Mouse (Mus musculus): Measurements from ENCODE around the gene Fam174b.

Gene Fam174b

DNA sequence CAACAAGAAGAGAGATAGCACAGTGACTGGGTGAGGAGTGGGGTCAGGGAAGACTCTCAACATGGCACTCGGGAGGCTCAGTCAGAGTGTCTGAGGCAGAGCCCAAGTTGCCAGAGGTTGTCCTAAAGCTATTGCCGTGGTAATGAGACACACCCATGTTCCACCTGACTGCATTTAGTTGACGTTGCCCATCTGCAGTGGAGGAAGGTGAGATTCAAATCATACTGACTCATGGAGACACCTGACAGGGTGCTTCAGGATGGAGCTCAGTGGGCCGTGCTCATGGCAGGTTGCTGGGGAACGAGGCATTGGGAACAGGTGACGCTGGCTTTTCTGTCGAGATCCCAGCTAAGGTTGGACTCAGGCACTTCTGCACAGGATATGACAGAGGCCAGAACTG lies 9.9 kb downstream of the Fam174b start:
- no peak for DNase-seq

GRCm38 (mm10) chr7:73753598-73753997 lies 13.5 kb downstream of the Fam174b start:
- DNase-seq, result no peak

DNA sequence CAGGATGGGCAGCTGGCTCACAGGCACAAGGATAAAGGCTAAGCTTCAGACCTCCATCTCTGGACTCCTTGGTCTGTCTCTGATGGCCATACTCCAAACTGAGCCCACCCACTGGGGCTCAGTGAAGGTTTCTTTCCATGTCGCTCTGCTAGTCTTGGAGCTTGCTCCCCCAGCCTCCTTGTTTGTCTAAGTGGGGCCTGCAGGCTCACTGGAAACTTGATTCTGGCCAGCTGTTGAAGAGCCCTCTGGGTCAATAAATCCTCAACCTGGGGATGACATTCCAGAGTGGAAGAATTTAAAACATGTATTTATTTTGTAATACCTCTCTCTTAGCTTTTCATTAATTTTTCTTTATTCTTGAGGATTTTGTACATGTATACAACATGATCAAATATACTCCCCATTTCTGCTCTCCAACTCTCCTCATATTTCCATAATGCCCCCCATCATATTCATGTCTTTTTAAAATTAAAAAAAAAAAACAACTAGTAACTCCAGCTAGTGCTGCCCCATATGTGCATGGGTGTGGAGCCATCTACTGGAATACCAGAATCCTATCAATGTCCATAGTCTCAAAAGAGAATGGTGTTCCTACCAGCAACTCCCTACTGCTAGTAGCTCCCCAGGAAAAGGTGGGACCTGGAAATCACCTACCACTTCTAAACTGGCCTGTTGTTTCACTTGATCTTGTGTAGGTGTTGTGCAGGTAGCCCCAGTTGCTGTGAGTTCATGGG lies 15.4 kb downstream of the Fam174b start:
- DNase-seq, result no peak

GRCm38 (mm10) chr7:73761691-73762189 lies 21.6 kb downstream of the Fam174b start:
- DNase-seq, result no peak

GRCm38 (mm10) chr7:73764679-73765078 lies 24.6 kb downstream of the Fam174b start:
- DNase-seq, result no peak

- no peak for DNase-seq
These were observed 25.2 kb downstream of the Fam174b start for GRCm38 (mm10) chr7:73765186-73765903.

DNA sequence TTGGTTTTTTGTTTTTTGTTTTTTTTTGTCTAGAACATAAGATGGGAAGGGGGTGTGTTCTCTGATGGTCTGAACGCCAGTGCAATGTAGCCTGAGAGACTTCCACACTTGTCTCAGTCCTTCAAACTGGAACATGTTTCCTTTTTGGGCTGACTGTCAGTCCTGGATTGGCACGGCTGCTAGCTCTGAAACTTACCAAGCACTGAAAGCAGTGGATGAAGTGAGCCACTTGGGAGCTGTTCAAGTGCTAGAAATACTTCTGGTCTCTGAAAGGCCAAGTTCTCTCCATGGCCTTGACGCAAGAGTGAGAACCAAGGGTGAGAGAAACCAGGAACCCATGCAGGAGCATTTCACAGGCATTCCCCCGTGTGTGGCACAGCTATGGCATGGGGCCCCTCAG lies 29.1 kb downstream of the Fam174b start:
- no peak for DNase-seq

- DNase-seq, result no peak
These were observed 31.5 kb downstream of the Fam174b start for GRCm38 (mm10) chr7:73771384-73772274.

DNA sequence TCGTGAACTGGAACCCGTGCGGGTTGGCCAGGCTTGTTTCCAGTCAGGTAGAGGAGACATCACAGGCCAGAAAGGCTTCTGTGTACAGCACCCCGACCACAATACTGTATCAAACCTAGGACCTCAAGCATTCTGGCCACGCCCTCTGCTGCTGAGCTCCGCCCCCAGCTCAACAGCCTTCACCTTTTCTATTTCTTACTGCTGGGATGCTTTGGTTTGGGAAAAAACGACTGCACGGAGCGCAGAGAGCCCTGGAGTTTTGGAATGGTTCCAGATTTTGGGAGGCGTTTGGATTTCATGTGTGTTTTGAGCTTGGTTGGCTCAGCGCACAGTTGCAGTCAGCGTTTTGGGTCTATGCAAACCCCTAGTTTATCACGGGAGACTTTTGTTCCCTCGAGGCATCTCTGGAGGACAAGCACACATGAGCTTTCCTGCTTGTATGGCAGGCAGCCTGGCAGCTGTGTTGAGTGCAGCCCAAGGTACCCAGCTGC lies 32.2 kb downstream of the Fam174b start:
- no peak for DNase-seq

GRCm38 (mm10) chr7:73774781-73775180 lies 34.7 kb downstream of the Fam174b start:
- no peak for DNase-seq

- DNase-seq, result no peak
These were observed 37.7 kb downstream of the Fam174b start for GRCm38 (mm10) chr7:73777777-73778176.

DNA sequence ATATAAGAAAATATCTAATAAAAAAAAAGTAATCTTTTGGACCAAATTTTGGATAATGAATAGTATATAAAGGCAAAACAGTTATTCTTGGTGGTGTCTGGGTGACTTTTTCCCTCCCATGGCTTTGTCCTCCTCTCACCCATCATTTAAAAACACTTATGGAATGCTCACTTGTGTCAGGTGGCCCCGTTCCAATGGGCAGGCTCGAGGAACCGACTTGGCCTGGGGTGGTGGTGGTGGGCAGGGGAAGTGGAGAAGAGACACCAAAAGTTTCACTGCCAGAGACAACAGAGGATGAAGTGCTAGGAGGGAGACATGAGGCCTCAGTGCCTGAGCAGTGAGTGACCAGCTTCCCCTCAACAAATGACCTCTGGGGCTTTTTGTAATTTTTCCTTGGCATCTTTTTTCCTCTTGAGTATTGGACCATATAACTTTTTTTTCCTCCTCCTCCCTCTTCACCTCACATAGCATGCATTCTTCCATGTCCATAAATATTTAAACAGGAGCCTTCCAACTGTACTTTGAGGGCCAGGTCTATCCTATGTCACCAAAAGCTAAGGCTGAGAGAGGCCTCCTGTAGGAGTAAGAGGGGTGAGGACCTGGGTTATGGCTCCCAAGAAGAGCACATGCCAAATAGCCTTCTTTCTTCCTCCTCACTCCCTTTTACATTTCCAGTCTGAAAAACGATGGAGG lies 44.8 kb downstream of the Fam174b start:
- no peak for DNase-seq

DNA sequence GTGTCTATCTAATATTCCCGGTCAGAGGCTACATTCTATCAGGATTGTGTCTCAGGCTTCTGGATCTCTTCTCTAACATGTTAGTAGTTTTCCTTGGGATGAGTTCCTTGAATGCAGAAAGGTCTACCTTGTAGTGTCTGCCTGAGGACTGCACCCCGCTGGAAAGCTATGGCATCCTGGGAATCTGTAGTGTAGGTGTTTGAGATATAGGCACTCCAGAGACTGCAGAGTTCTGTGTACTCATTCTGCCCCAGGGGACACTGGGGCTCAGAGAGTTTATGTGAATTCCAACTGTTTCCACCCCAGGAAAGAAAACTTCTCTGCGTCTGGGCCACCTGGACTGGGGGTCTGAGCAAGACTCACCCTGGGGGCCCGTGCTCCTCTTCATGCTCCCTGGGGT lies 45.7 kb downstream of the Fam174b start:
- DNase-seq, result no peak

DNA sequence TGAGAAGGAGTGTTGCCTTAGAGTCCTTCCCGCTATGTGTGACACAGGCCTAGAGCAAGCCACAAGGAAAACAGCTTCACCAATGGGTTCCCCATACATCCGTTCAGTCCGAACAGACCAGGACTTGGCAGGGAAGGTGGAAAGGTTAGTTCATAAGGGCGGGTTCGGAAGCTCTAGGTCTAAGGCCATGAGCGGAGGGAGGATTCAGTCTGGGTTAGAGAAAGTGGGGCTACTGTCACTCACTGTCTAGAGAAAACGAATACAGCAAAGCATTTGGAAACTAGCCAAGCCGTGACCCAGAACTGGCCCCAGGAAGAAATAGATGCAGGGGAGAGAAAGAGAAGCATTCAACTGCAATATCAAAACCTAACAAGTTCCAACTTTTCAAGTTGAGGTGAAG lies 47.4 kb downstream of the Fam174b start:
- DNase-seq, result no peak

DNA sequence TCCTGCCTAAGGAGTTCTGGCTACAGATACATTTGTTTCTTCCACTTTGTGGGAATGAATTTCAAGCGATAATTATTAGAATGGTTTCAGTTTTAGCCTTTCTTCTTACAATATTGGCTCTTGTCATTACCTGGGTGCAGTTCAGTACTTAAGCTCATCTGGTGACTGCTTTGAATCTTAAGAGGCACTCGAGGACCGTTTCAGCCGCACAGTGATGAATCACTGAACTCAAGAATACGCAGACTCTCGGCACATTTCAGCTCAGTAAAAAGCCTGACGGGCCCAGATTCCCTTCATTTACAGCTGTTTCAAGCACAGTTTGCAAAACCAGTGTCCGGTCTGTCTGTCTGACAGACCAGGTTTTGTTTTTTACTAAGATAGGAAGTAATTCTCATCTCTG lies 51.0 kb downstream of the Fam174b start:
- no peak for DNase-seq

DNA sequence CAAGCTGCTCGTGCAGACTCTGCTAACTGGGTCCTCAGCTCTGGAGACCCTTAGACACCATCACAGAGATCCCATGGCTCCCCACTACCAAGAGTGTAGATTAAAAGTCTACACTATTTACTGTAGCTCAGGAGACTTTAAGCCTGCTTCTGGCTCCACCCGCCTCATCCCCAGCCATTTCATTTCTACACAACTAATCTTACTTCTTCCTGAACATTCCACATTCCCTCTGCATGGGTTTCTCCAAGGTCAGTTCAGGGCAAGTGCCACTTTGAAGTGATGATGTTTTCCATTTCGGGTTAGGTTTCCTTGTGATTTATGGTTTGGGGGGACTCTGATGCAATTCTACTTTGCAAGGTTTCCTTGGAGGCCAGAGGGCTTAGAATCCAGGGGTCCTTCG lies 52.1 kb downstream of the Fam174b start:
- DNase-seq, result no peak

DNA sequence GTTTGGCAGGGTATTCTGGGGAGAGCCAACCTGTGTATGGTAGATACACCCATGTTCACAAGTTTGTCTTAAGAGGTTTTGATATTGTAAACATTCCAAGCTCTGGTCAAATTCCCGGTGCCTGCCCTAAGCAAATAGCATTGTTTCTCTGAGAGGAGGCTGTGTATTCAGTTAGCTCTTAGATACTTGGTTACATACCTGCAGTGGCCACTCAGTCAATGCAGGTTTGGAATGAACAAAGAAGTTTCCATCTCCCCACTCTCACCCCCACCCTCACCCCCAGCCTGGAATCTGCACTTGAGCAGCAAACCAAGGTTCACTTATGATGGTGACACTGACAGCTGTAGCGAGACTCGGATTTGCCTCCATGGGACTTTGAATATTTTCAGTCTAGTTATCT lies 52.5 kb downstream of the Fam174b start:
- DNase-seq, result no peak

DNA sequence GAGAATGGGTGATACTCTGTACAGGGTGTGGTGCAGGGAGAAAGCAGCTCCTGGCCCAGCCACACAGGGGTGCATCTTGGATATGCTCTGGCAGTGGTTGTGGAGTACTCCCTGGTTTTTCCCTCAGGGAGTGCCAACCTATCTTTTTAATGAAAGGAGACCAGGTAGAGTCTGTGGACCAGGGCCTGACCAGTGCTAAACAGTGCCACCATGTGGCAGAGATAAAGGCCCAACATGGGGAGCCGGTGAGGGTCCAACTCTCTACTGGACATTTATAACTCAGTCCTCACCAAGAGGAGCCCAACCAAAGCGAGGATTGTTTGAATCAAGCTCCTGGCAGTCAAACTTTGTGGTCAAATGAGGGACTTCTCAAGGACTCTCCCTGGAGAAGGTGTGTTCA lies 69.2 kb downstream of the Fam174b start:
- DNase-seq, result no peak

GRCm38 (mm10) chr7:73811439-73811838 lies 71.3 kb downstream of the Fam174b start:
- no peak for DNase-seq

DNA sequence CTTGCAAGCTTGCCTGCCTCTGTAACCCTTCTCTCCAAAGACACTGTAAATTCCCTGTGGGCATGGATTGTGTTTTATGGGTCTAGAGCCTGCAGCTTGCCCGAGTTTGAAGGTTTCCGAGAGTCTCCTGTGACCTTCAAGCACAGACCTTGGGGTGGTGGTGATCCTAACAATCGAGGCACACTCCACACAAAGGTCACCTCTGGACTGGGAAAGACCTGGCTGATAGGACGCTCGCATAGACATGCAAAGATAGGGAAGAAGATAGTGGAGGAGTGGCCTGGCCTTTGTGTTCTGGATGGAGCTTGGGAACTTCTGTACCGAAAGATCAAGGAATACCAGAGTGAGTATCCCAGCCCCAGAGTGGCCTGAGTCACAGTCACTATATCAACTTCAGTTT lies 72.1 kb downstream of the Fam174b start:
- no peak for DNase-seq

DNA sequence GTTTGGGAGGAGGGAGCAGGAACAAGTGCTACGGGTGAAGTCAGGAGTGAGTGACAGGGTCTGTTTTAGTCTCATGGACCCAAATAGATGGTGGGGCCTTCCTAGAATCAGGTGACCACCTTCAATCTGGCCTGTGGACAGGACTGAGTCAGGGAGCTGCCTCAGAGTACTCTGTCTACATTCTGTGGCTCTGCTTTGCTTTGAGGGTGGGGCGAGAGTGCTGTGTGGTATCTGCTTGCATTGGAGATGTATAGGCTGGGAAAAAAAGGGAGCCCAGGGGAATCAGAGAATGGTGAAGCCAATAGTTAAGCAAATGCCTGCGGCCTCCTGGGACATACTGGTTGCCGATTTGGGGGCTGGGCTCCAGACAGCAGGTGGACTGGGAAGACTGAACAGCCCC lies 73.8 kb downstream of the Fam174b start:
- DNase-seq, result no peak

DNA sequence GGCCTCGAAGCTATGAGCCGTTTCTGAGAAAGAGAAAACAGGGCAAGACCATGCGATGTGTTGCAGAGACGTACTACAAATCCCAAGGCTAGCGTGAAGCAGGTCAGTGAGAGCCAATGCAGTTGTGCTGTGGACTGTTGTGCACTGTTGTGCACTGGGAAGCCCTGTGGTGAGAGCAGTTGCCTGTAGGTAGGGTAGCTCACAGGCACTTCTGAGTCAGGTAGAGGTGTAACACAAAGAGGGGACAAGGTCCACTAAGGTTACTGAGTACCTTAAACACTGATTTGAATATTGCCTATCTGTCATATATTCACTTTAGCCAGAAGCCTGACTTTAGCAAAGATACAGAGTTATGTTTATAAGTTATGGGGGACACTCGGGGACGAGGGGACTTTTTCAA lies 74.4 kb downstream of the Fam174b start:
- no peak for DNase-seq

Data from cerebellum, adult 9-10 months (tissue).